Mouse (Mus musculus): ENCODE data around the gene Ubap2. TPM values are rescaled to one million over a fixed set of nuclear protein-coding genes. Genes with fewer than 3 reads are reported as not detected.

Gene Ubap2
- polyA plus RNA-seq, 1 experiment from 2014 or later = 54.3 TPM

- H3K36me3 ChIP-seq = 0 out of 2 replicates have a peak, but pooled peaks cover 7% of the 10 kb centered on the region
- no peak overlapping the region for H3K9ac ChIP-seq
- H3K27ac ChIP-seq = no peak overlapping the region
- no peak overlapping the region for H3K4me2 ChIP-seq
- no peak for ATAC-seq (ENCODE audit: insufficient read depth, low FRiP score, low read depth)
- WGBS = 84% methylated on average over 4 of the region's 4 CpGs
- H3K9me3 ChIP-seq = no peaks in the 10 kb centered on the region
- H3K27me3 ChIP-seq (replicated peaks) = no peaks in the 10 kb centered on the region
- no peak overlapping the region for H3K4me3 ChIP-seq (replicated peaks)
- H3K4me1 ChIP-seq = no peaks in the 10 kb centered on the region
Measured at GRCm38 (mm10) chr4:41259019-41259418, 15.9 kb downstream of the Ubap2 start.

DNA sequence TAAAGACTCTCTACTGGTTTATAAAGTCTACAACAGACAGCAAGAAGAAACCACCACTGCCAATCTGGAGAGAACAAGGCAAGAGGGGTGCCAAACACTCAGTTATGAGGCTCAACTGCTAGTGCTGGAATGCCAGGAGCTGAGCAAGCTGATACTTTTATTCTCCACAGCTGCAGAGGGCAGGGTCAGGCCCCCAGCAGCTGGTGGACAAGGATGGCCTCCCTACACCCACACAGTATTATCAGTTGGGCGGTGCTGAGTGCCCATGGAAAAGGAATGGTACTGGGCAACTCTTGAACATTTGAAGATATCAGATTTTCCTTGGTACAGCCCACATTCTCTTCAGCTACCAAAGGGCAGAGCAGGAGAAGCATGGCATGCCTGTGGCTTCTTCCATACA, 17.2 kb downstream of the Ubap2 start:
- no peak overlapping the region for H3K9ac ChIP-seq
- no peak overlapping the region for H3K4me2 ChIP-seq
- H3K36me3 ChIP-seq = 0 out of 2 replicates have a peak, but pooled peaks cover 6% of the 10 kb centered on the region
- no peak for ATAC-seq (ENCODE audit: insufficient read depth, low FRiP score, low read depth)
- WGBS = 92% methylated on average over 1 of the region's 1 CpGs
- H3K9me3 ChIP-seq = no peaks in the 10 kb centered on the region
- no peak overlapping the region for H3K4me3 ChIP-seq (replicated peaks)
- no peaks in the 10 kb centered on the region for H3K27me3 ChIP-seq (replicated peaks)
- no peak overlapping the region for H3K27ac ChIP-seq
- no peaks in the 10 kb centered on the region for H3K4me1 ChIP-seq

- Histone ChIP-seq H3K36me3 (no peaks in the 10 kb centered on the region), H3K27ac (no peak overlapping the region), H3K27me3 (replicated peaks) (no peaks in the 10 kb centered on the region), H3K9ac (no peak overlapping the region), H3K4me1 (no peaks in the 10 kb centered on the region), H3K9me3 (no peaks in the 10 kb centered on the region), H3K4me3 (replicated peaks) (no peak overlapping the region), H3K4me2 (no peak overlapping the region)
- 77% methylated on average over 12 of the region's 12 CpGs for whole genome bisulfite sequencing
- ATAC-seq (ENCODE audit: insufficient read depth, low FRiP score, low read depth) = no peak
Measured at GRCm38 (mm10) chr4:41255564-41256210, 19.3 kb downstream of the Ubap2 start.

DNA sequence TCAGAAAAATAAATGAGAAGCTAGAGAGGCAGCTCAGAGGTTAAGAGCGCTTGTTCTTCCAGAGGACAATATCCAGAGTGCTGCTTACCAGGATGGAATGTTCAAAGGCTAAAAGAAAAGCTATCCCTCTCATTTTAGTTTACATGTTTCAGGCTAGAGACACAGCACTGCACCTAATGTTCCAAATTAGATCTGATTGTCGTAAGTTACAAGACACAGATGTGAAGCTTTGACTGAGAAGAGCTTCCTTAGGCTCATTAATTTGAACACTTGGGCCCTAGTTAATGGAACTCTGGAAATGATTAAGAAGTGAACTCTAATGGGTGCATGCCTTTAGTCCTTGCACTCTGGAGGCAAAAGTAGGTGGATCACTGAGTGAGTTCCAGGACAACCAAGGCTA, 21.2 kb downstream of the Ubap2 start:
- no peak overlapping the region for H3K27ac ChIP-seq
- H3K27me3 ChIP-seq (replicated peaks) = no peaks in the 10 kb centered on the region
- no peak overlapping the region for H3K4me3 ChIP-seq (replicated peaks)
- no peaks in the 10 kb centered on the region for H3K4me1 ChIP-seq
- 78% methylated on average over 2 of the region's 2 CpGs for WGBS
- H3K36me3 ChIP-seq = peaks cover 9% of the 10 kb centered on the region; the same call in 1 of the 2 replicates
- no peak overlapping the region for H3K9ac ChIP-seq
- no peak for ATAC-seq (ENCODE audit: insufficient read depth, low FRiP score, low read depth)
- H3K4me2 ChIP-seq = no peak overlapping the region
- H3K9me3 ChIP-seq = no peaks in the 10 kb centered on the region

GRCm38 (mm10) chr4:41245408-41245807, 29.5 kb downstream of the Ubap2 start:
- peaks cover 15% of the 10 kb centered on the region; the same call in 1 of the 2 replicates for H3K36me3 ChIP-seq
- ATAC-seq (ENCODE audit: insufficient read depth, low FRiP score, low read depth) = no peak
- no peak overlapping the region for H3K9ac ChIP-seq
- H3K27ac ChIP-seq = no peak overlapping the region
- no peak overlapping the region for H3K4me2 ChIP-seq
- no peaks in the 10 kb centered on the region for H3K4me1 ChIP-seq
- WGBS = 89% methylated on average over 2 of the region's 2 CpGs
- H3K9me3 ChIP-seq = no peaks in the 10 kb centered on the region
- H3K4me3 ChIP-seq (replicated peaks) = no peak overlapping the region
- no peaks in the 10 kb centered on the region for H3K27me3 ChIP-seq (replicated peaks)

GRCm38 (mm10) chr4:41240916-41241315, 34.0 kb downstream of the Ubap2 start:
- H3K27me3 ChIP-seq (replicated peaks) = no peaks in the 10 kb centered on the region
- no peak overlapping the region for H3K9ac ChIP-seq
- H3K36me3 ChIP-seq = 0 out of 2 replicates have a peak, but pooled peaks cover 3% of the 10 kb centered on the region
- 0 out of 2 replicates have a peak, but pooled peaks cover 3% of the 10 kb centered on the region for H3K4me1 ChIP-seq
- ATAC-seq (ENCODE audit: insufficient read depth, low FRiP score, low read depth) = no peak
- no peak overlapping the region for H3K4me3 ChIP-seq (replicated peaks)
- 78% methylated on average over 3 of the region's 3 CpGs for WGBS
- H3K4me2 ChIP-seq = no peak overlapping the region
- H3K27ac ChIP-seq = no peak overlapping the region
- H3K9me3 ChIP-seq = no peaks in the 10 kb centered on the region

- Histone ChIP-seq H3K9ac (no peak overlapping the region), H3K4me2 (no peak overlapping the region), H3K27me3 (replicated peaks) (no peaks in the 10 kb centered on the region), H3K4me1 (0 out of 2 replicates have a peak, but pooled peaks cover 3% of the 10 kb centered on the region), H3K9me3 (no peaks in the 10 kb centered on the region), H3K27ac (no peak overlapping the region), H3K4me3 (replicated peaks) (no peak overlapping the region), H3K36me3 (peaks cover 22% of the 10 kb centered on the region; the same call in 1 of the 2 replicates)
- no peak for ATAC-seq (ENCODE audit: insufficient read depth, low FRiP score, low read depth)
- WGBS = 82% methylated on average over 5 of the region's 5 CpGs
Measured at GRCm38 (mm10) chr4:41235621-41236020, 39.3 kb downstream of the Ubap2 start.

GRCm38 (mm10) chr4:41226351-41226750, 48.6 kb downstream of the Ubap2 start:
- H3K27ac ChIP-seq = no peak overlapping the region
- no peak overlapping the region for H3K9ac ChIP-seq
- no peaks in the 10 kb centered on the region for H3K27me3 ChIP-seq (replicated peaks)
- ATAC-seq (ENCODE audit: insufficient read depth, low FRiP score, low read depth) = no peak
- H3K4me2 ChIP-seq = no peak overlapping the region
- H3K4me3 ChIP-seq (replicated peaks) = no peak overlapping the region
- H3K36me3 ChIP-seq = peaks cover 62% of the 10 kb centered on the region
- WGBS = 80% methylated on average over 3 of the region's 3 CpGs
- no peaks in the 10 kb centered on the region for H3K4me1 ChIP-seq
- H3K9me3 ChIP-seq = no peaks in the 10 kb centered on the region

- H3K4me3 ChIP-seq (replicated peaks) = no peak overlapping the region
- H3K27me3 ChIP-seq (replicated peaks) = no peaks in the 10 kb centered on the region
- no peaks in the 10 kb centered on the region for H3K4me1 ChIP-seq
- peaks cover 64% of the 10 kb centered on the region for H3K36me3 ChIP-seq
- no peak overlapping the region for H3K9ac ChIP-seq
- H3K4me2 ChIP-seq = no peak overlapping the region
- no peaks in the 10 kb centered on the region for H3K9me3 ChIP-seq
- 71% methylated on average over 1 of the region's 1 CpGs for WGBS
- ATAC-seq (ENCODE audit: insufficient read depth, low FRiP score, low read depth) = no peak
- H3K27ac ChIP-seq = no peak overlapping the region
Measured at GRCm38 (mm10) chr4:41225412-41225811, 49.5 kb downstream of the Ubap2 start.

DNA sequence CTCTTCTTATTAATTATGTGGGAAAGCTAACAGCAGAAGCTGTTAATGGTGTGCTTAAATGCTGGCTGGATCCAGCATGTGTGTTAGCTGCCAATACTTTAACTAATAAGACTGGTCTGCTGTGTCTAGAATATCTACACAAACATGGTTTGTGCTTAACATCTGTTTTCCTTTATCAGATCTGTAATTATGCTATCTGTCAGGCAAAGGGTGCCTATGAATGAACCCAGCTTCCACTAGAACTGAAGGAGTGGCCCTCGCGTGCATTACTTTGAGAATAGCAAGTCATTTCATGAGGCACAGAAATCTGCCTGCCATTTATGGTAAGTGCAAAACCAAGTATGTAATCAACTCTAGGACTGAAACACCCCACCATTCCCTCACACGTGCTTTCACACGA, 66.9 kb downstream of the Ubap2 start:
- no peak overlapping the region for H3K27ac ChIP-seq
- no peak overlapping the region for H3K9ac ChIP-seq
- 82% methylated on average over 4 of the region's 4 CpGs for WGBS
- no peak overlapping the region for H3K4me2 ChIP-seq
- H3K27me3 ChIP-seq (replicated peaks) = no peaks in the 10 kb centered on the region
- ATAC-seq (ENCODE audit: insufficient read depth, low FRiP score, low read depth) = no peak
- H3K4me3 ChIP-seq (replicated peaks) = no peak overlapping the region
- H3K9me3 ChIP-seq = no peaks in the 10 kb centered on the region
- H3K4me1 ChIP-seq = no peaks in the 10 kb centered on the region
- H3K36me3 ChIP-seq = peaks cover 75% of the 10 kb centered on the region

DNA sequence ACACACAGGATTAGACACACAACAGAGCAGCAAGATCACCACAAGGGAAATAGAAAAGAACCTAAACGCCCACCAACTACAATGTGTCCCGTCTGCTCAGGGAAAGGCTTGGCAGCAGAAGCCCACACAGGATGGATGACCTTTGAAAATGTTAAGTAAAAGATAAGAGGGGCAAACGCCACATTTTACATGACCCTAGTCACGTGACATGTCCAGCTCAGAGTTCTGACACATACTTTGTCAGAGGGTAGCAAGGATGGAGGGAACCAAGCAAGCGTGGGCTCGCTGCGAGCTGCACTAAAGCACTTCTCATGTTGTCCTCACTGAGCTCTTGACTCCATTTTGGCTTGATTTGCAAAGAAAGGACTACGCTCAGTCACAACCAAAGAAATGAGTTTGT, 69.2 kb downstream of the Ubap2 start:
- Histone ChIP-seq H3K9ac (no peak overlapping the region), H3K36me3 (peaks cover 85% of the 10 kb centered on the region), H3K4me2 (no peak overlapping the region), H3K9me3 (no peaks in the 10 kb centered on the region), H3K4me3 (replicated peaks) (no peak overlapping the region), H3K4me1 (no peaks in the 10 kb centered on the region), H3K27ac (no peak overlapping the region), H3K27me3 (replicated peaks) (no peaks in the 10 kb centered on the region)
- ATAC-seq (ENCODE audit: insufficient read depth, low FRiP score, low read depth) = no peak
- 85% methylated on average over 8 of the region's 8 CpGs for WGBS

DNA sequence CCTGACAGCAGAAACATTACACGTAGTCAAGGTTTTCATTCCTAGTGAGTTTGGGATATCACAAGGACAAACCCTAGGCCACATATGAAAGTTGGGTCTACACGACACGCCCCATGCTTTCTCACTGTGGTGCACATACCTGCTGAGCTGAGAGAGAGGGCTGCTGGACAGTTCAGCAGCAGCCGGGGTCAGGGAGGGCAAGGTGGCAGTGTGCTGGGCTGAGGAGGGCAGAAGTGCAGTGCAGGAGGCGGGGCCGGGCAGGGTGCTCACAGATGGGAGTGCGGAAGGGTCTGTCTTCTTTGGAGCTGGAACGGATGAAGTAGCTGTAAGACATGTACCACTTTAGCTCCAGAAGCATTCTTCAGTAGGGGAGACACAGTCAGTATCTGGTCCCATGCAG, 72.8 kb downstream of the Ubap2 start:
- Histone ChIP-seq H3K4me1 (no peaks in the 10 kb centered on the region), H3K36me3 (peaks cover 80% of the 10 kb centered on the region), H3K9me3 (no peaks in the 10 kb centered on the region), H3K9ac (no peak overlapping the region), H3K27me3 (replicated peaks) (no peaks in the 10 kb centered on the region), H3K4me3 (replicated peaks) (no peak overlapping the region), H3K4me2 (no peak overlapping the region), H3K27ac (no peak overlapping the region)
- WGBS = 93% methylated on average over 8 of the region's 8 CpGs
- no peak for ATAC-seq (ENCODE audit: insufficient read depth, low FRiP score, low read depth)

Measured in stomach, embryonic 15.5 days (tissue).